Mouse (Mus musculus) testis, adult 2 months (tissue): ENCODE data around the gene Bmp5.

ENCODE experiments used
- CTCF ChIP-seq: fragments of 200-500 bp; IDR thresholded peaks from 2 replicates; pipeline ENCODE4 v1.5.1; 2012; ENCODE audit warnings: low read depth, mild to moderate bottlenecking, inconsistent platforms, low read length, moderate library complexity; ENCODE audit not compliant: control insufficient read depth, insufficient read depth, insufficient replicate concordance
- POLR2A ChIP-seq: fragments of 200-500 bp; IDR thresholded peaks from 2 replicates; pipeline ENCODE4 v1.6.1; 2012; ENCODE audit warnings: low read depth, mild to moderate bottlenecking, inconsistent platforms, low read length, moderate library complexity; ENCODE audit not compliant: control insufficient read depth

DNA sequence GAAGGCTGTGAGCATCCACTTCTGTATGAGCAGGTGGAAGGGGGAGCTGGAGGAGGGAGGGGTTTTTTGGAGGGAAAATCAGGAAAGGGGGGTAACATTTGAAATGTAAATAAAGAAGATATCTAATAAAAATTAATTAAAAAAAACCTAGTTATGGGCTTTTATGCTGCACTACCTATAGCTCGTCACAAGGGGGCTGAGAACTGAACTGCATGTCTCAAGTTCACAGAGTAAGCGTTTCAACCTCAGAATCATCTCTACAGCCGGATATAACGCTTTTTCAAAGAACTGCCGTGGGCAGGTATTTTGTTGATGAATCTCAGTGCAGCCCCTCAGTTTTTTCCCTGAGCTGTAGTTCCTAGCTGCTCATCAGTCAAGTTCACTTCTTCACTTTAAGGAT, 15.1 kb upstream of the Bmp5 start:
- TF ChIP-seq CTCF (no peak), POLR2A (no peak)
